ENCODE assay signal across 25 mouse cellular contexts in genomic region chr9:120940858-120941257, GRCm38 (mm10). TPM values are rescaled to one million over a fixed set of nuclear protein-coding genes. Genes with fewer than 3 reads are reported as not detected.
DNase-seq lines count a peak whose midpoint lies in the region; ATAC-seq lines count a peak whose summit lies in the region.
"Had no signal": no experiment of that assay in that cellular context is flagged by ENCODE, and none has a peak within 500 bp of the region (broad histone marks: within the 10 kb centered on the region; RNA-seq: fewer than 3 reads in every experiment).

No protein-coding gene starts in this region.

- WGBS in embryonic facial prominence, embryonic 13.5 days, result 84% methylated on average over 3 of the region's 3 CpGs
- WGBS in embryonic facial prominence, embryonic 10.5 days, result 94% methylated on average over 3 of the region's 3 CpGs
- 77% methylated on average over 3 of the region's 3 CpGs for WGBS in limb, embryonic 15.5 days
- 80% methylated on average over 3 of the region's 3 CpGs for WGBS in limb, embryonic 10.5 days
- WGBS in forebrain, embryonic 15.5 days, result 86% methylated on average over 3 of the region's 3 CpGs

- no peak overlapping the region for H3K4me3 ChIP-seq in embryonic facial prominence, embryonic 13.5 days
- H3K4me3 ChIP-seq in embryonic facial prominence, embryonic 10.5 days, result no peak overlapping the region
- H3K4me3 ChIP-seq in limb, embryonic 15.5 days, result no peak overlapping the region
- no peak overlapping the region for H3K4me3 ChIP-seq in limb, embryonic 10.5 days
- H3K4me3 ChIP-seq in forebrain, embryonic 15.5 days, result no peak overlapping the region
- H3K4me3 ChIP-seq: forebrain, embryonic 10.5 days; forebrain, embryonic 13.5 days; heart, embryonic 12.5 days; heart, embryonic 15.5 days; hindbrain, embryonic 10.5 days; hindbrain, embryonic 13.5 days had no signal

- H3K4me2 ChIP-seq in embryonic facial prominence, embryonic 13.5 days, result 0 out of 2 replicates have a peak overlapping the region, but pooled peaks have one; percentile 12
- H3K4me2 ChIP-seq in limb, embryonic 15.5 days, result no peak overlapping the region
- no peak overlapping the region for H3K4me2 ChIP-seq in forebrain, embryonic 15.5 days (replicated peaks)
- H3K4me2 ChIP-seq: forebrain, embryonic 13.5 days; heart, embryonic 12.5 days; heart, embryonic 15.5 days; hindbrain, embryonic 13.5 days had no signal

- no peaks in the 10 kb centered on the region for H3K9me3 ChIP-seq in embryonic facial prominence, embryonic 13.5 days
- no peaks in the 10 kb centered on the region for H3K9me3 ChIP-seq in embryonic facial prominence, embryonic 10.5 days
- no peaks in the 10 kb centered on the region for H3K9me3 ChIP-seq in limb, embryonic 15.5 days
- no peaks in the 10 kb centered on the region for H3K9me3 ChIP-seq in limb, embryonic 10.5 days (replicated peaks)
- H3K9me3 ChIP-seq in forebrain, embryonic 15.5 days, result no peaks in the 10 kb centered on the region
- H3K9me3 ChIP-seq: forebrain, embryonic 10.5 days; forebrain, embryonic 13.5 days; heart, embryonic 12.5 days; heart, embryonic 15.5 days; hindbrain, embryonic 10.5 days; hindbrain, embryonic 13.5 days had no signal

- no peak overlapping the region for H3K27ac ChIP-seq in embryonic facial prominence, embryonic 13.5 days
- no peak overlapping the region for H3K27ac ChIP-seq in embryonic facial prominence, embryonic 10.5 days (replicated peaks)
- H3K27ac ChIP-seq in limb, embryonic 15.5 days, result 0 out of 2 replicates have a peak overlapping the region, but pooled peaks have one; percentile 38
- no peak overlapping the region for H3K27ac ChIP-seq in limb, embryonic 10.5 days
- no peak overlapping the region for H3K27ac ChIP-seq in forebrain, embryonic 15.5 days (replicated peaks)
- H3K27ac ChIP-seq: forebrain, embryonic 10.5 days; forebrain, embryonic 13.5 days; heart, embryonic 15.5 days; hindbrain, embryonic 10.5 days; hindbrain, embryonic 13.5 days had no signal

- no peak for DNase-seq in embryonic facial prominence, embryonic 10.5 days (ENCODE audit: low spot score)
- DNase-seq in limb, embryonic 10.5 days (ENCODE audit: low spot score), result no peak
- DNase-seq: adrenal gland, adult 8-10 months; adrenal gland, postnatal 25 days; cerebellum, adult 11-12 months; cerebellum, adult 8-10 months; cerebellum, postnatal 10 days; cerebellum, postnatal 36 days; forebrain, postnatal 0 days; gastrocnemius, postnatal 36 days; heart, postnatal 10 days; heart, postnatal 36 days had no signal

- H3K36me3 ChIP-seq in embryonic facial prominence, embryonic 13.5 days, result peaks cover 24% of the 10 kb centered on the region
- peaks cover 63% of the 10 kb centered on the region for H3K36me3 ChIP-seq in embryonic facial prominence, embryonic 10.5 days (replicated peaks)
- peaks cover 20% of the 10 kb centered on the region for H3K36me3 ChIP-seq in limb, embryonic 15.5 days
- peaks cover 64% of the 10 kb centered on the region for H3K36me3 ChIP-seq in limb, embryonic 10.5 days
- no peaks in the 10 kb centered on the region for H3K36me3 ChIP-seq in forebrain, embryonic 15.5 days
- H3K36me3 ChIP-seq: heart, embryonic 15.5 days; hindbrain, embryonic 13.5 days had no signal

- no peaks in the 10 kb centered on the region for H3K27me3 ChIP-seq in embryonic facial prominence, embryonic 13.5 days
- no peaks in the 10 kb centered on the region for H3K27me3 ChIP-seq in embryonic facial prominence, embryonic 10.5 days (replicated peaks; ENCODE audit: low read depth, poor library complexity, severe bottlenecking)
- H3K27me3 ChIP-seq in limb, embryonic 15.5 days, result no peaks in the 10 kb centered on the region
- H3K27me3 ChIP-seq in limb, embryonic 10.5 days (ENCODE audit: low read depth, poor library complexity, severe bottlenecking), result no peaks in the 10 kb centered on the region
- no peaks in the 10 kb centered on the region for H3K27me3 ChIP-seq in forebrain, embryonic 15.5 days
- H3K27me3 ChIP-seq: forebrain, embryonic 13.5 days; heart, embryonic 12.5 days; heart, embryonic 15.5 days; hindbrain, embryonic 13.5 days had no signal

- H3K9ac ChIP-seq in embryonic facial prominence, embryonic 13.5 days, result no peak overlapping the region
- no peak overlapping the region for H3K9ac ChIP-seq in limb, embryonic 15.5 days
- no peak overlapping the region for H3K9ac ChIP-seq in forebrain, embryonic 15.5 days (replicated peaks)
- H3K9ac ChIP-seq: forebrain, embryonic 13.5 days; forebrain, postnatal 0 days; heart, embryonic 12.5 days; heart, embryonic 15.5 days; hindbrain, embryonic 13.5 days had no signal

- H3K4me1 ChIP-seq in embryonic facial prominence, embryonic 13.5 days, result peaks cover 89% of the 10 kb centered on the region
- peaks cover 62% of the 10 kb centered on the region for H3K4me1 ChIP-seq in embryonic facial prominence, embryonic 10.5 days
- peaks cover 64% of the 10 kb centered on the region for H3K4me1 ChIP-seq in limb, embryonic 15.5 days
- peaks cover 60% of the 10 kb centered on the region for H3K4me1 ChIP-seq in limb, embryonic 10.5 days
- H3K4me1 ChIP-seq in forebrain, embryonic 15.5 days, result peaks cover 87% of the 10 kb centered on the region

- ATAC-seq in embryonic facial prominence, embryonic 13.5 days (ENCODE audit: insufficient number of reproducible peaks, insufficient read depth, low FRiP score, low TSS enrichment, low read depth), result no peak
- ATAC-seq in limb, embryonic 15.5 days (ENCODE audit: insufficient number of reproducible peaks, low FRiP score, low TSS enrichment, low read depth), result no peak
- peak; percentile 29; the same call in 1 of the 2 replicates for ATAC-seq in common myeloid progenitor, adult 5-6 weeks (replicated peaks; ENCODE audit: low read depth, poor library complexity, severe bottlenecking)
- ATAC-seq in megakaryocyte progenitor cell, adult 5-6 weeks (replicated peaks; ENCODE audit: poor library complexity), result 0 out of 2 replicates have a peak, but pooled peaks have one; percentile 13
- no peak for ATAC-seq in forebrain, embryonic 15.5 days (replicated peaks)
- ATAC-seq: activated CD4-positive, CD25-positive, alpha-beta regulatory T cell, adult 4 months; forebrain, embryonic 13.5 days; forebrain, postnatal 0 days; hindbrain, embryonic 16.5 days had no signal

RNA-seq across cellular contexts. Expression of gene Ctnnb1, which starts 11.8 kb away (rescaled TPM):
- polyA plus RNA-seq in embryonic facial prominence, embryonic 13.5 days (2015; fragmentation: Nextera tagmentation; extraction: Ambion mirVana), result 774 and 809 TPM in 2 replicates
- polyA plus RNA-seq in embryonic facial prominence, embryonic 10.5 days (2016; fragmentation: Nextera tagmentation; extraction: Ambion mirVana), result 584 and 637 TPM in 2 replicates
- polyA plus RNA-seq in limb, embryonic 15.5 days (2015; fragmentation: Nextera tagmentation; extraction: Ambion mirVana), result 567 and 601 TPM in 2 replicates
- polyA plus RNA-seq in limb, embryonic 10.5 days (2016; fragmentation: Nextera tagmentation; extraction: Ambion mirVana), result 583 and 698 TPM in 2 replicates
- 460 and 470 TPM in 2 replicates for total RNA-seq in common myeloid progenitor, adult 5-6 weeks (2017)
- 308 and 319 TPM in 2 replicates for total RNA-seq in megakaryocyte progenitor cell, adult 5-6 weeks (2015)
- total RNA-seq in megakaryocyte progenitor cell, adult 5-6 weeks (2017), result 339 and 406 TPM in 2 replicates
- 615 and 648 TPM in 2 replicates for polyA plus RNA-seq in forebrain, embryonic 15.5 days (2015; fragmentation: Nextera tagmentation; extraction: Ambion mirVana)

Comparison
In these comparisons a context has a peak if more than half of its experiments do, and no peak if none do; other contexts are left out.
1. ATAC-seq: peak in common myeloid progenitor, adult 5-6 weeks (single experiment) and megakaryocyte progenitor cell, adult 5-6 weeks (single experiment); none in embryonic facial prominence, embryonic 13.5 days (single experiment), limb, embryonic 15.5 days (single experiment) and forebrain, embryonic 15.5 days (single experiment).